Mouse (Mus musculus) olfactory bulb, adult 2 months (tissue): ENCODE measurements around the gene Pgm3.

Source experiments
- CTCF ChIP-seq: fragments of 200-500 bp; IDR thresholded peaks from 2 replicates; pipeline ENCODE4 v1.5.1; 2012; ENCODE audit warnings: low read depth, mild to moderate bottlenecking, low read length, moderate library complexity; ENCODE audit not compliant: insufficient read depth
- POLR2A ChIP-seq: fragments of 200-500 bp; IDR thresholded peaks from 2 replicates; pipeline ENCODE4 v1.6.1; 2012; ENCODE audit warnings: mild to moderate bottlenecking, low read depth, low read length, moderate library complexity; ENCODE audit not compliant: insufficient read depth

DNA sequence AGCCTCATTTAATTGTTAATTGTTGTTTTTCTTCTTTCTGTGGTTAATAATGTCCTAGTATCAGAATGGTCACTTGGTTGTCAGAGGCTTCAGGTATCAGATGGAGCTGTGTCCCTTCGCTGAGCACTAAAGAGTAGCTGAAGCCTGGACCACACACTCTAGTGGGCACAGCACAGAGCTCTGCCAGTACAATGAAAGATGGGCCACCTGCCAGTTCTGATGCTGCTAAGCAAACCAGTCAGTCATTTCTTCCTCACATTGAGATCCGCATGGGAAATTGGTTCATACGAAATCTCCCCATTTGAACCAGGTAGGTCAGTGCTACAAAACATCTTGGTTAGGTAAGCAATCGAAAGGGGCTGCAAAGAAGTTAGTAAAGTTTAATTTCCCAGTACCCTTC lies 17.0 kb downstream of the Pgm3 start:
- TF ChIP-seq CTCF, result no peak
- no peak for TF ChIP-seq POLR2A
